Mouse (Mus musculus): ENCODE results near the gene Ntrk2.
A peak's percentile ranks its signal among the peaks of the same experiment; 100 is the strongest.

Gene Ntrk2

GRCm38 (mm10) chr13:58930161-58930560 is 123.8 kb downstream of the Ntrk2 start:
- no peak for TF ChIP-seq GATA4 (IDR thresholded peaks at IDR 0.05; ENCODE audit: insufficient replicate concordance, low read length)

GRCm38 (mm10) chr13:58933126-58933525 is 126.8 kb downstream of the Ntrk2 start:
- TF ChIP-seq GATA4 (IDR thresholded peaks at IDR 0.05; ENCODE audit: insufficient replicate concordance, low read length) = no peak

- no peak for TF ChIP-seq GATA4 (IDR thresholded peaks at IDR 0.05; ENCODE audit: insufficient replicate concordance, low read length)
Observed at GRCm38 (mm10) chr13:58934576-58935110, 128.3 kb downstream of the Ntrk2 start.

- TF ChIP-seq GATA4 (IDR thresholded peaks at IDR 0.05; ENCODE audit: insufficient replicate concordance, low read length) = no peak
Observed at GRCm38 (mm10) chr13:58935956-58936495, 129.7 kb downstream of the Ntrk2 start.

- no peak for TF ChIP-seq GATA4 (IDR thresholded peaks at IDR 0.05; ENCODE audit: insufficient replicate concordance, low read length)
Observed at GRCm38 (mm10) chr13:58937884-58938283, 131.5 kb downstream of the Ntrk2 start.

GRCm38 (mm10) chr13:58938464-58938863 is 132.1 kb downstream of the Ntrk2 start:
- no peak for TF ChIP-seq GATA4 (IDR thresholded peaks at IDR 0.05; ENCODE audit: insufficient replicate concordance, low read length)

GRCm38 (mm10) chr13:58940208-58940607 is 133.8 kb downstream of the Ntrk2 start:
- no peak for TF ChIP-seq GATA4 (IDR thresholded peaks at IDR 0.05; ENCODE audit: insufficient replicate concordance, low read length)

- TF ChIP-seq GATA4 (IDR thresholded peaks at IDR 0.05; ENCODE audit: insufficient replicate concordance, low read length) = no peak
Observed at GRCm38 (mm10) chr13:58940798-58941197, 134.4 kb downstream of the Ntrk2 start.

GRCm38 (mm10) chr13:58945781-58946180 is 139.4 kb downstream of the Ntrk2 start:
- no peak for TF ChIP-seq GATA4 (IDR thresholded peaks at IDR 0.05; ENCODE audit: insufficient replicate concordance, low read length)

GRCm38 (mm10) chr13:58946589-58946988 is 140.2 kb downstream of the Ntrk2 start:
- no peak for TF ChIP-seq GATA4 (IDR thresholded peaks at IDR 0.05; ENCODE audit: insufficient replicate concordance, low read length)

- no peak for TF ChIP-seq GATA4 (IDR thresholded peaks at IDR 0.05; ENCODE audit: insufficient replicate concordance, low read length)
Observed at GRCm38 (mm10) chr13:58947056-58947455, 140.7 kb downstream of the Ntrk2 start.

- no peak for TF ChIP-seq GATA4 (IDR thresholded peaks at IDR 0.05; ENCODE audit: insufficient replicate concordance, low read length)
Observed at GRCm38 (mm10) chr13:58954331-58954730, 148.0 kb downstream of the Ntrk2 start.

- no peak for TF ChIP-seq GATA4 (IDR thresholded peaks at IDR 0.05; ENCODE audit: insufficient replicate concordance, low read length)
Observed at GRCm38 (mm10) chr13:58954764-58955163, 148.4 kb downstream of the Ntrk2 start.

GRCm38 (mm10) chr13:58955237-58955777 is 148.9 kb downstream of the Ntrk2 start:
- no peak for TF ChIP-seq GATA4 (IDR thresholded peaks at IDR 0.05; ENCODE audit: insufficient replicate concordance, low read length)

- TF ChIP-seq GATA4 (IDR thresholded peaks at IDR 0.05; ENCODE audit: insufficient replicate concordance, low read length) = no peak
Observed at GRCm38 (mm10) chr13:58958171-58958904, 152.0 kb downstream of the Ntrk2 start.

- peak; percentile 30; the same call in 1 of the 2 replicates for TF ChIP-seq GATA4 (IDR thresholded peaks at IDR 0.05; ENCODE audit: insufficient replicate concordance, low read length)
Observed at GRCm38 (mm10) chr13:58960321-58960720, 154.0 kb downstream of the Ntrk2 start.

All from liver, adult (tissue).